Mouse (Mus musculus) testis, postnatal 10 days (tissue): ENCODE results near the gene Enpp1.

Experiments
- DNase-seq: peaks from one replicate; pipeline ENCODE4 v3.0.0; 2021; ENCODE audit warnings: low spot score

The Enpp1 gene

GRCm38 (mm10) chr10:24596869-24597339 lies 115.1 kb downstream of the Enpp1 start:
- DNase-seq: no peak

GRCm38 (mm10) chr10:24596003-24596868 lies 115.7 kb downstream of the Enpp1 start:
- peak; percentile 72 for DNase-seq

GRCm38 (mm10) chr10:24595250-24596002 lies 116.5 kb downstream of the Enpp1 start, which contains the start of gene Ccn2:
Gene Ccn2 (plus strand): TSS chr10:24595442.
- peak; percentile 85 for DNase-seq

GRCm38 (mm10) chr10:24593556-24593955 lies 118.4 kb downstream of the Enpp1 start:
- DNase-seq: no peak

GRCm38 (mm10) chr10:24592969-24593368 lies 119.0 kb downstream of the Enpp1 start:
- no peak for DNase-seq

- no peak for DNase-seq
Measured at GRCm38 (mm10) chr10:24592318-24592717, 119.6 kb downstream of the Enpp1 start.

GRCm38 (mm10) chr10:24591741-24592140 lies 120.2 kb downstream of the Enpp1 start:
- no peak for DNase-seq

GRCm38 (mm10) chr10:24591136-24591535 lies 120.8 kb downstream of the Enpp1 start:
- DNase-seq: peak; percentile 91

GRCm38 (mm10) chr10:24590546-24590945 lies 121.4 kb downstream of the Enpp1 start:
- no peak for DNase-seq

GRCm38 (mm10) chr10:24589238-24589637 lies 122.7 kb downstream of the Enpp1 start:
- DNase-seq: no peak

GRCm38 (mm10) chr10:24588824-24589223 lies 123.1 kb downstream of the Enpp1 start:
- DNase-seq: no peak
